Mouse (Mus musculus) fat pad, adult 2 months (tissue): ENCODE data around the gene Kcnk18.

Experiments
- DNase-seq: peaks from one replicate; pipeline ENCODE4 v3.0.0-alpha.2; 2011; ENCODE audit warnings: low read depth, low spot score; ENCODE audit errors: extremely low read depth

The Kcnk18 gene

DNA sequence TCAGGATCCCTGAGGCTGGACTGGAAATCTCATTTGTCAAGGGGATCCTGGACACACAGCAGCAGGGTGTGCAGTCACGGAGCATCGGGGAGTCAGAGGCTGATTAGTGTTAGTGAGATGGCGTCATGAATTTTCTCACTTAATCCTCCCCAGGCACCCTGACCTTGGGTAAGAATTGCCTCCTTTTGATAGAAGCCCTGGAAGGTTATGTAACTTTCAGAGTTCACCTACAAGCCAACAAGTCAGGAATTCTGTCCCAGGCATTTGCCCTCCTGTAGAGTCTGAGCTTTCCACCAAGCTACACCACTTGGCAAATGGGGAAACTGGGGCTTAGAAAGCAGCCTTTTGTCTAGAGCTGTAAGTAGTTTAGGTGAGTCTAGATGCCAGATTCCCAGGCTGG lies 2.1 kb downstream of the Kcnk18 start:
- DNase-seq = no peak

DNA sequence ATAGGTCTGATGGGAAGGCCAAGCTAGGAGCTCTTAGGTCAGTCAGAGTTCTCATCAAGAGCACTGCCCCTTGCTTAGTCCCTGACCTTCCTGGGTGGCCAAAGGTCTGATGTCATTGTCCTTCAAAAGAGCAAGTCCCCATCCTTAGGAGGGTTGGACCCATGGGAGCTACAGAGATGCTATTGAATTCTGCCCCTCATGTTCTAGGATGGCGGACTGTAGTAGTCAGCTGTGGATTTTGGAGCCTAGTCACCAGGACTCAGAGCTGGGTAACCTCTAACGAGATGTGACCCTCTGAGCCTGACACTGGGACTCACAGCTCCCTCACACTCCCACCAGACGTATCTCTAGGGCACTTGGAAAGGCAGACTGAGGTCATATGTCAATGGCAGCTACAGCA lies 9.4 kb downstream of the Kcnk18 start:
- DNase-seq = no peak

DNA sequence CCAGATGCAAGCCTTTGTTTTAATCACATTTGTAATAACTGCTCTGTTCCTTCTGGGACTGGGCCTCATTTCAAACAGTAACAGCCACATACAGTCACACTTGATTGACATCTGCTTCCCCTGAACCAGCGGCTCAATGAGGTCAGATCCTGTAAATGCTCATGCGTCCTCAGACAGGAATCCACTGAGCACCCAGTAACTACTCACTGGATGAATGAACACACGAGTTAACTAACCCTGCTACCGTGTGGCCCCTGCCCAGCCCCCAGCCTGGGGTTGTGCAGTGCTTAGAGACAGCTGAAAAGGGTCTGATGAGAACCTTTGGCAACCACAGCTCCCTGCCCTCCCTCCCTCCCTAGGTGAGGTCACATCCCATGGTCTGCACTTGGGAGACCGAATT lies 13.8 kb downstream of the Kcnk18 start:
- DNase-seq = no peak

DNA sequence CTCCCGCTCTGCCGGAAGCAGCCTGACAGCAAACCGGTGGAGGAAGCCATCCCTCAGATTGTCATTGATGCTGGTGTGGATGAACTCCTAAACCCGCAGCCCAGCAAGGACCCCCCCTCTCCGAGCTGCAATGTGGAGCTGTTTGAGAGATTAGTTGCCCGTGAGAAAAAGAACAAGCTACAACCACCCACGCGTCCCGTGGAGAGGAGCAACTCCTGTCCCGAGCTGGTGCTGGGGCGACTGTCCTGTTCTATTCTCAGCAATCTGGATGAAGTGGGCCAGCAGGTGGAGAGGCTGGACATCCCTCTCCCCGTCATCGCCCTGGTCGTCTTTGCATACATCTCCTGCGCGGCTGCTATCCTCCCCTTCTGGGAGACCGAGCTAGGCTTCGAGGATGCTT lies 16.0 kb downstream of the Kcnk18 start:
- no peak for DNase-seq

DNA sequence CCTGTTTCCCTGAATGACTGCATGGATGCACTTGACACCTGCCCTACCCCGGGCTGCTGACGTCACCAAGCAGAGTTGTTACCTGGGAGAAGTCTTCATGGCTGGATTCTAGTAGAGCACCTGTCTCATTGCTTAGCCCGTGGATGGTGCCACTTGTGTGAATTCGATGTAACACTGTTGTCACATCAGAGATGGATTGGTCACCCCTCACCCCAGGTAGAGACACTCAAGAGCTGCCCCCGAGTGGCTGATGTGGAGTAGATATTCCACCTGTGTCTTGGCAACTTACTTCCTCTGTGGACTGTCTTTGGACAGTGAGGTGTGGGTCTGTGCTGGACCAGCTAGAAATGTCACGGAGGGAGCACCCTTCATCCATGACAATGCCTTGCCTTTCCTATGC lies 17.0 kb downstream of the Kcnk18 start:
- DNase-seq = no peak

DNA sequence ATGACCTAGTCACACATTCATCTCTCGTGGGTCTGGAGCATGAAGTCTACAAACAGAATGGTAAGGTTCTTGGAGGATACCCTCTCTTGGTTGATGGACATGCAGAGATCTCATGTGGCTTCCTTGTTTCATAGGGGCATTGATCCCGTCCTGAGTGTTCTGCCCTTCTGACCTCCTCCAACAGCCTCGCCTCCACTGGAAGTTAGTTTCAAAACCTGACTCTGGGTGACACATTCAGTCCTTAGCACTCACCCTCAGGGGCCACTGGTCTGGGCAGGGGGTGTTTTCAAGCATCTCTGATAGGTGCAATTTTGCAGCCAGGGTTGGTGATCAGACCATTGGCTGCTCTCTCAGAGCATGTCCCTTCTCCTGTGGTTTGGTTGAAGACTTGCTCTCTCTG lies 19.6 kb downstream of the Kcnk18 start:
- DNase-seq = no peak

DNA sequence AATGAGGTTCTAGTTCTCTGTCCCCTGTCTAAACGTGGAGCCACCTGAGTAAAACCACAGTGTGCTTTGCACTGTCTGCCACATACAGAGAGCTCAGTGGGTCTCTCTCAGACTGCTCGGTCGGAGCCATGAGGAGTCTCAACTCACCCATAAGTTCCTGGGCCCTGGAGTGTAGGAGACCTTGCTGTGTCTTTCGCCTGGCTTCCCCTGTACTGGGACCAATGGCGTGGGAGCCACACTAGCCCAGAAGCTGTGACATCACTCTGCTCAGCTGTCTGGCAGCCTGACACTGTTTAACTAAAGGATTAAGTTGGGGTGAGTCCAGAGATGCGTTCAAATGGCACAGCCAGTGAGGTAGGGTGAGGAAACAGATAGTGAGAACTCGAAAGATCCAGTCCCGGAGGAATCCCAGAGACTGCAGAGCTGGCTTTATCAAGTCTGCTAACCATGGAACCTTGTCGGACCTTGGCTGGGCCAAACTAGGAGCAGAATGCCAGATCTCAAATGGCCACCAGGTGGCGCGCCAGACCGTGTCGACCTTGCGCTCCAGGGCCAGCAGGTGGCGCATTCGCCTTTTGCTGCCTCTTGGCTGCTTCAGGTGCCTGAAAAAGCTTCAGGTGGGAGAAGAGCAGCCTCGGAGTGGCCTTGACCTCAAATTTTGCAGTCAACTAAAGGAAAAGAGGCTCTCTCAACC lies 20.3 kb downstream of the Kcnk18 start:
- DNase-seq = no peak

GRCm38 (mm10) chr19:59241987-59242386 lies 23.0 kb downstream of the Kcnk18 start:
- no peak for DNase-seq

DNA sequence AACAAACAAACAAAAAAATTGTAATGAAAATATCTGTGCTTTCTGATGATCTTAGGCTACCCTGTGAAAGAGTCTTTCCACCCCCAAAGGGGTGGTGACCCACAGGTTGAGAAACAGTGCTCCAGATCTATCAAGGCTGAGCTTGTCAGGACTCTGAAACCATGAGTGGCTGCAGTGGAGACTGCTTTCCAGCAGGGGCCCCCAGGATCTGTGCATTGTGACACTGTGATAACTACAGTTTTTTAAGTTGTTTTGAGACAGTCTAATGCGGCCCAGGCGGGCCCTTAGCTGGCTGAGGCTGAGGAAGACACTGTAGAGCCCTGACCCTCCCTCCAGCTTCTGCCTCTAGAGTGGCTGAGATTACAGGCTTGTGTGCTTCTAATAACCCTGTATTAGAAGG lies 24.0 kb downstream of the Kcnk18 start:
- no peak for DNase-seq

DNA sequence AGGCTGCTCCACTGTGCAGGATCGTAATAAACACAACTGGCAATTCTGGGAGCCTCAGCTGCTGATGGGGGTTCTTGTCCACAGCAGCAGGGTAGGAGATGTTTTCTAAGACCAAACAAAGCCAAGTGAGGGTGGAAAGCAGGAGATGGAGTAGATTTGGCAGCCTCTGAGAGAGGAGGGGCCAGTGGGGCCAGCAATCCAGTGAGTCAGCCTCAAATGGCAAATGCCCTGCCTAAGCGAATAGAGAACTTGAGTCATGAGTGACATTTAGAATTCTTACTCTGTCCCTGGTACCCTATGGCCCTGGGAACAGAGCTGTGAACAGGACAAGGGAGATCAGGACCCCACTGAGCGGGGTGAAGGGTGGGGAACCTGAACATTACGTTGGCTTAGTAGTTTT lies 29.1 kb downstream of the Kcnk18 start:
- no peak for DNase-seq

DNA sequence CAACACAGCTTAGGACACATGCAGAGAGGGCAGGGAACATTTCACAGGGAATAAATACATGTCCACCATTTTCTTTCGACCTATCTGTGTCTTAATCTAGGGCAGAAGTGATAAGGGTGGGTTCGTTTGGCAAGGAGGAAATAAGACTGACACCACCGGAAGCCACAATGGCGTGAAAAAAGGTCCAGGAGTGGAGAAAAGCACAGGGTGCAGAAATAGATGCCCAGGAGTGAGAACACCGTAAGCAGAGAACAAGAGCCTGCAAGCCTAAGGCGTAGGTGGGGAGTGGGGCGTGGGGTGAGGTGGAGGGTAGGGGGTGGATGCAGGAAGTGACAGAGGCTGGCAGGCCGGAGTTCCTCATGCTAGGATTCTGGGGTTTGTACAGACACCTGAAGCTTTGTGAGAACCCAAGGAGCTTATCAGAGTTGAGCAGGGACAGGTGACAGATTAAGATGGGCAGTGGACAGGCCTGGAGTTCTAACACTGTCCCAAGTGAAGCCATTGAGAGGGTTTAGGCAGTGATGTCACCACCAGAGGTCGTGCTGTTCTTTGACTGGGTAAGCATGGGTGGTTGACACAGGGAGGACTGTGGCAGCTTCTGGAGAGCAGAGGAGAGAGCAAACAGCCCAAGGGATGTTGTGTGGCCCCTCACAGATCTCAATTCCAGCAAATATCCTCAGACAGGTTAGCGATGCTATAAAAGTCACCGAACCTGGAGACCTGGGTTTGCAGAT lies 29.7 kb downstream of the Kcnk18 start:
- no peak for DNase-seq

DNA sequence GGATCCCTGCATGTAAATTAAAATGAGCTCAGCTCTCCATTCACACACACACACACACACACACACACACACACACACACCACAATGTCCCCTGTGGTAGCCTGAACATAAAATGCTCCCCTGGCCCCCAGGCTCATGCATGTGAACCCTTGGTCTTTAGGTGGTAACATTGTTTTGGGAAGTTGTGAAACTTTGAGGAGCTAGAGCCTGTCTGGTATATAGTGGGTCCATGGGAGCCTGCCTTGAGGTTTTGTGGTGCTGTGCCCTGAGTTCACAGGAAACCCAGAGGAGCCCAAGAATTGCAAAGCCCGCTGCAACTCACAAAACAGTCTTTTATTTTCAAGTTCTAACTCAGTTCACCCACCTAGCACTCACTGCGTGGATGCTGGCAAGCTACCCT lies 33.6 kb downstream of the Kcnk18 start:
- no peak for DNase-seq

GRCm38 (mm10) chr19:59259633-59260032 lies 40.6 kb downstream of the Kcnk18 start:
- DNase-seq = no peak

DNA sequence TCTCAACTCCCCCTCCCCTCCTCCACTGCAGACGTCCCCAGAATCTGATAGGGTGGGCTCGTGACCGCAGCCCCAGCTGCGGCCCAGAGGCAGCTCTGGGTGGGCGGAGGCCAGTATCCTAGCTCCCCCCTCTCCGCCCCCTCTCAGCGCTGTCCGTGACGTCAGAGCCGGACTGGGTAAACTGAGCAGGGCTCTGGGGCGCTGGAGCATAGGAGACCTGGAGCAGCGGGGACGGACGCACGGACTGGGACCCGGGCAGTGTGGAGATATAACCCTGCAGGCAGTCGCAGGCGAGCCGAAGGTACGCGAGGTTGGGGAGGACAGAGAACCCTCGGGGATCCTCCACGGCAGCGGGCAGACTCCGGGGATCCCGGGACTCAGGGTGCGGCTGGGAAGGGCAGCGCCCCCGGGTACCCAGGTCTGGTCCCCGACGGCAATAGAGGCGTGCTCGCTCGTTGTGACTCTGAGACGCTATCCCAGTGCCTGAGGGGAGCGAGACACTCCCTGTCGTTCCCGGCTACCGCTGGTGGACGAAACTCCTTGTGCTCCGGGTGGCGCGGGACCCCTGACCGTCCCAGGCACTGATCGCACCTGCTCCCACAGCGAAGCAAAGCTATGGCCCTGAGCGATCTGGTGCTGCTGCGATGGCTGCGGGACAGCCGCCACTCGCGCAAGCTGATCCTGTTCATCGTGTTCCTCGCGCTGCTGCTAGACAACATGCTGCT lies 41.9 kb downstream of the Kcnk18 start, which contains the start of gene Slc18a2:
Gene Slc18a2 (plus strand): TSS at position 179 of the 725 bp plus-strand sequence.
- DNase-seq = no peak

DNA sequence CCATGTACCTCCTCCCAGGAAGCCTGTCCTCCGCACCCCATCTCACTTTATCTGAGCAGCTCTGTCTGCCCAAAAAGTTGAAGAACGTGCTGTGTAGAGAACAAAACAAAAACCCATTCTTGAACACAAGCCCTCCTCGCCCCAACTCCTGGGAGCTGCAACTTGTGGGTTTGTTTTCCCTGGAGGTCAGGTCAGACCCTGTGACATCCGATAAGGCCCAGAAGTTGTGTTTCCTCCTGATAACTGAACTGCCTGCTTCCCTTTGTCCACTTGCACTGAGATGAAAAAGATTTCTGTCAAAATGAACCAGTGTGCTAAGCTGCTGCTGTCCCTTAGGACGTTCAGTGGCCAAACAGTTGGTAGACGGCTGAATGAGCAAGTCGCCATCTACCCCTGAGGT lies 42.6 kb downstream of the Kcnk18 start:
- DNase-seq = no peak

- DNase-seq = no peak
These were observed 44.2 kb downstream of the Kcnk18 start for GRCm38 (mm10) chr19:59263171-59263570.

- DNase-seq = no peak
These were observed 46.0 kb downstream of the Kcnk18 start for GRCm38 (mm10) chr19:59264838-59265532.

DNA sequence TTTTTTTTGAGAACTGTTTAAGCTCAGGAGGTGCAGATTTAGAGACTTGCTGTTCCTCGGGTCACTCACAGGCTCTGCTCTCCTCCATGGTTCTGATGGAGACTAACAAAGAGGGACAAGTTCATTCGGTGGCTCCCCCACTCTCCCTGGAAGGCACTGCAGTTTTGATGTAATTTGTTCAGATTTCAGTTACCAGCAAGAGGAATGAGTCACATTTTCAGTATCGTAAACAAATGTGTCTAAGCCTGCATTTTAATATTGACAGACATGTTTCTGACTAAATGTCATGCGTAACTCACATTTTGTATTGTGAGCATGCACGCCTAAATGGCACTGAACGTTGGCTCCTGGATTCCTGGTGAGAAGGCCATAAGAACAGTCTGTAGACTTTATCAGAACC lies 46.9 kb downstream of the Kcnk18 start:
- no peak for DNase-seq

DNA sequence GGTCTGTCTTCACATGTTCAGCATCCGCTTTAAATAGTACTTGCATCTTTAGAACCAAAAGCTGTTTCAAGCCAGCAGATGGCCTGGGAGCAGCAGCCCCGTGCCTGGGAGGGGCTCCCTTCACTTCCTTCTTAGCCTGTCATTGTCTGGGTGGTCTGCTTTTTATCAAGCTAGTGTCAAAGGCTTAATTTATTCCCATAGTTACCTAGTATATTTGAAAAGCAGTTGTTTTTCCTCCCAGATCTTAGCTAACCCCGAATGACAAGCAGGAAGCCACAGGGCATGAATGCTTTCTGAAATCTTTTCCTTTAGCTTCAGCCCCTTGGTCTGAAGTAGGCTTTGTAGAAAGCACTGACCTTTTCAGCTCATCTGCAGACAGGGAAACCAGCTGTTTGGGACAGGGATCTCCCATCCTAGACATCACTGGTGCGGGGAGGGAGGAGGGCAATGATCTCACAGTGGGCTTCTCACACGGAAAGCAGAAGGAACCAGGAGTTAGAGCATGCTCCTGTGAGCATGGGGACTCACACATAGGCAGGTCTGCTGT lies 48.5 kb downstream of the Kcnk18 start:
- no peak for DNase-seq

DNA sequence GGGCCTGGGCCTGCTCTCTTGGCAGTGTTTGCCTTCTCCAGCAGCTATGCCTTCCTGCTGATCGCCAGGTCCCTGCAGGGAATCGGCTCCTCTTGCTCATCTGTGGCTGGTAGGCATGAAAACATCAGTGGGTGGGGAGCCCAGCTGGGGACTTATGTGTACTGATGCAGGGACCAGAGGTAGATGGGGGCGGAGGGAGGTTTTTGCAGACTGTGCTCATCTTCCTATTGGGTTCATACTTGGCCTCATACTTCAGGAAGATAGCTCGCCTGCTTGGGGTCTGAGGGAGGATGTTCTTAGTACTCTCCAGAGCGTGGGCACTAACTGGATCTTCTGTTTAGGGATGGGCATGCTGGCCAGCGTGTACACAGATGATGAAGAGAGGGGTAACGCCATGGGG lies 54.2 kb downstream of the Kcnk18 start:
- DNase-seq = no peak

DNA sequence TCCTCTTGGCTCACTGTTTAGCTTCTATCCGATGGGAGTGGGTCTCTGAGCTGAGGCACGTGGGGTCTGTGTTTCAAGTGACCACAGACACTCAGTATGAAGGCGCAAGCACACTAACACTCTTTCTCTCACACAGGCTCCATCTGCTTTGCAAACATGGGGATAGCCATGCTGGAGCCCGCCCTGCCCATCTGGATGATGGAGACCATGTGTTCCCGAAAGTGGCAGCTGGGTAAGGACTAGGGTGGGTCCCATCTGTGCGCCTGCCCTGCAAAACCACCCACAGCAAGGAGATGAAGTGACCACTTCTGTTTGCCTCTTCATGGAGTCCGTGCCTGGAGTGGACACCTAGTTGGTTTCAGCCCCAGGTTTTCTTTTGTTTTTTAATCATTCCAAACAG lies 57.3 kb downstream of the Kcnk18 start:
- no peak for DNase-seq
